Mouse (Mus musculus) kidney, postnatal 36 days (tissue): ENCODE measurements around the gene Olfr1510.
"Not testable (repeated sequence)": the region's sequence is repeated elsewhere in the genome, so short reads cannot be mapped to it uniquely, and the experiment has no call there.

Experiments
- DNase-seq, 2 experiments: peaks; one replicate each; pipeline ENCODE4 v3.0.0; 2021 to 2022; ENCODE audit warnings: mixed read lengths in 2 of 2

Olfr1510 gene

DNA sequence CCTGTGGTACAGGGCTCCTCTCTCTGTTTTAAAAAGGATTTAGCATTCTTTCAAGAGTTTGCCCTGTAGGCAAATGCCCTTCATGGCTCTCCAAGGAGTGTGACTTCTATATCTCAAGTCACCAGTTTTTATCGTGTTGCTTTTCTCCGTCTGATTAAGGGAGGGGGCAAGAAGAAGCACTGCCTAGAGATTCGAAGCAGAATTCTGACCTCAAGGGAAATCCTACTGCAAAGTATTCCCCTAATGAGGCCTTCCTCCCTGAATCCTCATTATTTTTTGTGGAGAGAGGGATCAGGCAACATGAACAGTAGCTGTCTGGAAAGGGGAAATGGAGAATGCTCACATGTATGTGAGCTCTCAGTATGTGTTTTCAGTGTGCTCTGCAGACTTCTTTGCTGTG is at the start of gene Olfr1510:
Gene Olfr1510, minus strand, starts transcription at position 101 of the 400 bp plus-strand sequence.
- DNase-seq = no peak

DNA sequence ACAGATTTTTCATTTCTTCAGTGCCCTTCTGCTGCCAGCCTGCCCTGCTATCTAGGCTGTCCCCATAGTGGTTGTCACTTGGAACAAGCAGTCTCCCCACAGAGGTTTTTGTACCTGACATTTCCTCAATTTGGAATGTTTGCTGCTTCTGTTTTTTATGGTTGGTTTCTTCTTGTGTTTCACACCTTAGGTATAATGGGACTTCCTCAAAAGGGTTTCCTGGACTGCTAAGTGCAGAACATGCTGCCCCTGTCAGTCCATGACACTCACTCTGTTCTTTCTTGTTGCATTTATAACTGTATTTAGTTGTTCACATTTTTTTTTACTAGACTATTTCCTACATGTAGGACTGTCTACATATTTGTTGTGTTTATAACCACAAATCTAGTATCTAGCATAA is 47.8 kb upstream of the Olfr1510 start:
- DNase-seq = no peak

DNA sequence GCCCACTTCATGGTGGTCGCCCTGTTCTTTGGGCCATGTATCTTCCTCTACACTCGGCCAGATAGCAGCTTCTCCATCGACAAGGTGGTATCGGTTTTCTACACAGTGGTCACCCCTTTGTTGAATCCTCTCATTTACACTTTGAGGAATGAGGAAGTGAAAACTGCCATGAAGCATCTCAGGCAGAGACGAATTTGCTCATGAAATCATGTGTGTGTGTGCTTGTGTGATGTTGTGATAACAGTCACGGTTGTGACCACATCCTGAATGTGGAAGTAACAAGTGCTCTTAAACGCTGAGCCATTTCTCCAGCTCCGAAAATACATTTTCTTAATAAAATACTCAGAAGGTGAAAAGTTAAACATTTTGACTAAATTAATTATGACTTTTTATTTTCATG is 37.0 kb upstream of the Olfr1510 start:
- no peak for DNase-seq

DNA sequence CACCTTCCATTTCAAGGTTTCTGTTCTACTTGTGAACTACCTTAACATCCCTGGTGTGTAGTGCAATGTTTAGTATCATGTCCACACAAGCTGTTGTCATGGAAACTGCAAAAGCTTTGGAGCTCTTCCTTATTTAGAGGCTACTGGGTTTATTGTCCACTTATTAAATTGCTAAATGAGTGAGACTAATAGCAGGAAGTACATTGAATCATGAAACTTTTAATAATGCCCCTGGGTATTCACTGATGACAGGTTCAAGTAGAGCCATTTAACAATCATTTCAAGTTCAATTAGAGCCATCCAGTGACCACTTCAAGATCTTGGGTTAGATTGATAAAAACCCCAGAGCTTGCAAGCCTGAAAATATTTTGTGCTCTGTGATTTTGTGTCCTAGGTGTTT is 28.5 kb upstream of the Olfr1510 start, which contains the start of gene Olfr1509:
Gene Olfr1509, plus strand, starts transcription at position 301 of the 400 bp plus-strand sequence.
- no peak for DNase-seq

DNA sequence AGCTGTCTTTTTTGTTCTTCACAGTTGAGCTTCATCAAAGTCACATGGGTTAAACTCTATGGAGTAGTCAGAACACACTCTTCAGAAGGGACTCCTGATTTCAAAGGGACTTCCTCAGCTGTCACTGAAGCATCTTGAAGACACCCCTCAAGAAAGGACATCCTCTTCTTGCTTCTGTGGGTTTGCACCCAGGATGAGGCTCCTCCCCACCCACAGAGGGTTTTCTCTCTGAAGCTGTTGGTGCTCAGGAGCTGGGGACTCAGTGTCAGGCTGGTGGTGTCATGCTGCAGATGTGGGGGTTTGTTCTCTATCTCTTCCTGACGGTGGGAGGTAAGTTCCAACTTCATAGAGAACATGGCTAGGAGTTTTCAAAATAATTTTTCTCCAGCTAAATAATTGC is 13.5 kb upstream of the Olfr1510 start:
- no peak for DNase-seq

DNA sequence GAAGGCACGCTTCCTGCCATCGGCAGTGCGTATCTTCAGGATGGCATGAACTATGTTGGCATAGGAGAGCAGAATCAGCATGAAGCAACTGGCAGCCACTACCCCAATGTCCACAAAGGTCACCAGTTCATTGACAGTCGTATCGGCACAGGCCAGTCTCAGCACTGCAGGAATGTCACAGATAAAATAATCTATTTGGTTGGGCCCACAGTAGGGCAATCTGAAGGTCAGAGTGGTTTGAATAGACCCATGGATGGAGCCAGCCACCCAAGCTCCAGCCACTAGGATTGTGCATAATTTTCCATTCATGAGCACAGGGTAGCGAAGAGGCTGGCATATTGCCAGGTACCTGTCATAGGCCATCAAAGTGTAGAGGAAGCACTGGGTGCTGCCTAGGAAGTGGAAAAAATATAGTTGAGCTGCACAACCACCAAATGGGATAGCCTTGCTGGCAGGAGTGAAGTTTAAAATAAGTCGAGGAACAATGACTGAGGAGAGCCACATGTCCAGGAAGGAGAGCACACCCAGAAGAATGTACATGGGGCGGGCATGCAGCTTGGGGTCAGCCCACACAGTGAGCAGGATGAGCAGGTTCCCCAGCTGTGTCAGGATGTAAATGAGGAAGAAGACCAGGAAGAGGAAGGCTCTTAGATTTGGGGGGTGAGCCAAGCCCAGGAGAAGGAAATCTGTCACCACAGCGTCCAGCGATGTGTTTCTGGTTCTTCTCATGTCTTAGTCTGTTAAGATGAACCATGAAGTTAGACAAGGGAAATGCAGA is 3.8 kb downstream of the Olfr1510 start:
- not testable (repeated sequence) for DNase-seq

DNA sequence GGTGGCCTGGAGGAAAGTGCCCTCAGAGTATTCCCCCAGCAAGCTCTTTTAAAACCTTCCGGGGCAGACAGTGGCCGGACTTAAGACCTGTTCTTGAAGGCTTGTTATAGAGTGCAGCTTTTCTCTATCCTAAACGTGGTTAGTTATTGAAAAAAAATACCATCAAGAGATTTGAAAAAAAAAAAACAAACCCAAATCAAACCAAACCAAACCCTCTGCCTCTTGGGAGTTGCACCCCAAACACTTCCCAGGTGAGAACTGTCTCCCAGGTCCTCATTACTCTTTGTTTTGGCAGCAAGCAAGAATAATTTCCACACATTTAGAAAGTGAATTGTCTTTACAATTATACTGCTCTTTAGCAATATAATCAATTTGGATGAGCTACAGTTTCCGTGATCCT is 16.9 kb downstream of the Olfr1510 start, which contains the start of gene Olfr1511:
Gene Olfr1511, minus strand, starts transcription at position 101 of the 400 bp plus-strand sequence.
- DNase-seq = no peak

DNA sequence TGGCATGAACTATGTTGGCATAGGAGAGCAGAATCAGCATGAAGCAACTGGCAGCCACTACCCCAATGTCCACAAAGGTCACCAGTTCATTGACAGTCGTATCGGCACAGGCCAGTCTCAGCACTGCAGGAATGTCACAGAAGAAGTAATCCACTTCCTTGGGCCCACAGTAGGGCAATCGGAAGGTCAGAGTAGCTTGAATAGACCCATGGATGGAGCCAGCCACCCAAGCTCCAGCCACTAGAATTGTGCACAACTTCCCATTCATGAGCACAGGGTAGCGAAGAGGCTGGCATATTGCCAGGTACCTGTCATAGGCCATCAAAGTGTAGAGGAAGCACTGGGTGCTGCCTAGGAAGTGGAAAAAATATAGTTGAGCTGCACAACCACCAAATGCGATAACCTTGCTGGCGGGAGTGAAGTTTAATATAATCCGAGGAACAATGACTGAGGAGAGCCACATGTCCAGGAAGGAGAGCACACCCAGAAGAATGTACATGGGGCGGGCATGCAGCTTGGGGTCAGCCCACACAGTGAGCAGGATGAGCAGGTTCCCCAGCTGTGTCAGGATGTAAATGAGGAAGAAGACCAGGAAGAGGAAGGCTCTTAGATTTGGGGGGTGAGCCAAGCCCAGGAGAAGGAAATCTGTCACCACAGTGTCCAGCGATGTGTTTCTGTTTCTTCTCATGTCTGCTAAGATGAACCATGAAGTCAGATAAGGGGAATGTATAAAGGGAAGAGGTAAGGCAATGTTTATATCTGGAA is 23.9 kb downstream of the Olfr1510 start:
- not testable (repeated sequence) for DNase-seq

DNA sequence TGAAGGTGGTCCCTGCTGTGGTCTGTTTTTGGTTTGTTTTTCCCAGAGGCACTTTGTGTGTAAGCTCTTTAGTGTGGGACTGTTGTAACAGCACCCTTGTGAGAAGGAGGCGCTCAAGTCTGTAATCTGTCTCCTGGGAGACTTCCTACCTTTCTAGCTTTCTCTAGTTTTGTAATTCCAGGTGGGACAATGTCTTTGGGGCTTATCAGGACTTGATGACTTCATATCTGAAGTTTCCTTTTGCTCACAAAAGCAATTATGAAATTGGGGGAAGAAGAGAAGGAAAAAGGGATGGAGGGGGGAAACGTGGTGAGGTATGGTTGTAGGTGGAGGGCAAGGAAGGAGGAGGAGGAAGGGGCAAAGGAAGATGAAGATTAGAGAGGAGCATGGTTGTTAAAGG is 35.1 kb downstream of the Olfr1510 start, which contains the start of gene Olfr1512:
Gene Olfr1512, minus strand, starts transcription at position 101 of the 400 bp plus-strand sequence.
- no peak for DNase-seq

DNA sequence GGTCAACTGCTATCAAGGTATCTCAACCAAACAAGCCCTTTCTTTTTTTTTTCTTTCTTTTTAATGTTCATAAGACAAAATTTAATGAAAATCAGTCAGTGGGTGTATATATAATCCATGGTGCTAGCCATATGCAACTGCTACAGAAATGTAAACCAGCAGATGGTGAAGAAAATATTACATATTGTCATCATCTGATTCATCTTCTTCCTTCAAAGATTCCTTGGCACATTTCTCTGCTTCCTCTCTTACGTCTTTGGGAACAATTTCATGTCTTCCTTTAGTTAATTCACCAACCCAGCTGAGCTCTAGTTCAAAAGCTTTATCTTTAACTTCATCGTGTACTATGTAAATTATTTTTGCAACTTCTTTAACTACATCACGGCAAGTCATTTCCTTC is 45.4 kb downstream of the Olfr1510 start:
- no peak for DNase-seq
